Mouse (Mus musculus) MN1 (cell line): Measurements from ENCODE around the gene Tbc1d16.

Experiments used
- DNase-seq: peaks from one replicate; pipeline ENCODE4 v3.0.0-alpha.2; 2016; ENCODE audit warnings: low spot score

Gene Tbc1d16

GRCm38 (mm10) chr11:119207986-119208385, 20.3 kb downstream of the Tbc1d16 start:
- no peak for DNase-seq

DNA sequence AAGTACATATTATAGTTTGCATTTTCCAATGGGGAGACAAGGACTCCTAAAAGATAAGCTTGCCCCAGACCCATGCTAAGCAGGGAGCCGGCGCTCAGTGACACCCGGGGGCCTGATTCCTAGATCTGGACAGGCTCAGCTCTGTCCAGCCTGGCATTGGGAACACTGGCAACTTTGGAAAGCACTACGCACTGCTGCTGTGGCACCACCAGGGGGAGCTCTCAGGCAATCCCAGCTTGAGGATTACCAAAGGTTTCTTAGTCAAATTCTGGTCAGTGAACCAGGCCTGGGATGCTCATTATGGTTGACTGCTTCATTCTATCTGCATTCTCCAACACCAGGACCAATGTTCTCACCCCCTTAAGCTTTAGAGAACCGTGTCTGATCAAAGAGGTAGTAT, 21.7 kb downstream of the Tbc1d16 start:
- peak; percentile 82 for DNase-seq

- DNase-seq: no peak
Measured at GRCm38 (mm10) chr11:119205738-119206137, 22.6 kb downstream of the Tbc1d16 start.

GRCm38 (mm10) chr11:119203423-119203822, 24.9 kb downstream of the Tbc1d16 start:
- no peak for DNase-seq

DNA sequence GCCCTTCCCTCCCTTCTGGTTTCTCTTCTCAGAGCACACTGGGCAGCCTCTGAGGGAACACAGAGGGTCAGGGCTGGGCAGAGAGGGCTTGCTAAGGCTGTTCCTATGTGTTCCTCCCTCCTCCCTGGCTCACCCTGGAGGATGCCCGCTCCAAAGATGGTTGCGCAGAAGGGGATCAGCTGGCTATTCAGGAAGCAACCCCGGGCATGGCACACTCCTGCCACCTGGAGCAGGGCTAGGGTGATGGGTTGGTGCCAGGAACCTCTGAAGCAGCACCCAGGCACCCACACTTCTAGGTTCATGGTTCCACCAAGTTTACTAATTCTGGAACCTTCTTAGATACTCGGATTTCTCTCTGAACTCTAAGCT, 29.1 kb downstream of the Tbc1d16 start:
- no peak for DNase-seq

DNA sequence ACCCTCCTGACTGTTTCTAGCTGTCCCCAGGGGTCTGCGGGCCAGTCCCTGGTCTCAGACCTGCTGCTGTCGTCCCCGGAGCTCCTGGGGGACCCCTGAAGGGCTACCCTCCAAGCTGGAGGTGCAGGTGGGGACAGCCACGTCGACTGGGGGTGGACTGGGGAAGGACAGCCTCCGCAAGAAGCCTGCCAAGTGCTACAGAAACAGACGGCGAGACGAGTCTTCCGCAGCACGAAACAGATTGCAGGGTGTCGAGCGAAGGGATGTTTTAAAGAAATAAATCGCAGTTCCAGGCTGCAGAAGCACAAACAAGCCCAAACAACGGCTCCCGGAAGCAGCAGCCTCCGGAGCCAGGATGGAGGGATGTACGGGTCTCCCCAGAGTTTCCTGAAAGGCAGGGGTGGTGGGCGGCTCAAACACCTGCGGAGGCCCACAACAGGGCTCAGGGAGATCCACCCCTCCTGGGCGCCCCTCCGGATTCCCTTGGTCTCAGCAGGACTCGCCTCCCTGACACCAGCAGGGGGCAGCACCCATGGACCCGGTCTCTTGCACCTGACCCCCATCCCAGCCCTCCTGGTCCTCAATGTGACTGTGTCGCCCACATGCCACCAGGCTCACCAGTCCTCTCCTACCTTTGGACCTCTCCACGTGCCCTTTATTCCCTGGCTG, 29.6 kb downstream of the Tbc1d16 start:
- no peak for DNase-seq

- DNase-seq: no peak
Measured at GRCm38 (mm10) chr11:119197618-119198563, 30.4 kb downstream of the Tbc1d16 start.

GRCm38 (mm10) chr11:119192605-119193004, 35.7 kb downstream of the Tbc1d16 start:
- no peak for DNase-seq

- no peak for DNase-seq
Measured at GRCm38 (mm10) chr11:119192176-119192575, 36.1 kb downstream of the Tbc1d16 start.

- peak; percentile 68 for DNase-seq
Measured at GRCm38 (mm10) chr11:119191606-119192081, 36.7 kb downstream of the Tbc1d16 start.

- DNase-seq: peak; percentile 84
Measured at GRCm38 (mm10) chr11:119190498-119190897, 37.8 kb downstream of the Tbc1d16 start.

DNA sequence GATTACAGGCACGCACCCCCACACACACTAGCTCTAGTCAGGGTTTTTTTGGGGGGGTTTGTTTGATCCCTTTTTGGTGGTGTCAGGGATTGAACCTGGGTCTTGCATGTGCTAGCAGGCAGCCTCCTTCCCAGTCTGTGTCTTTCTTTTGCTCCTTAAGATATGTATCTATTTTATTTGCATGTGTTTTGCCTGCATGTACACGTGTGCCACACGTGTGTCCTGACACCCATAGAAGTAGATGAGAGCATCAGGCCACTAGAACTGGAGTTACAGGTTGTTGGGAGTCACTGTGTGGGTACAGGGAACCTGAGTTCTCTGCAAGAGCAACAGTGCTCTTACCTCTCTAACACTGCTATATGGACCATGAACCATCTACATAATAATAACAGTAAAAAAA, 39.0 kb downstream of the Tbc1d16 start:
- no peak for DNase-seq

GRCm38 (mm10) chr11:119188389-119188788, 39.9 kb downstream of the Tbc1d16 start:
- DNase-seq: peak; percentile 59

GRCm38 (mm10) chr11:119187800-119188197, 40.5 kb downstream of the Tbc1d16 start:
- DNase-seq: no peak

GRCm38 (mm10) chr11:119186989-119187799, 41.1 kb downstream of the Tbc1d16 start:
- peak; percentile 63 for DNase-seq

GRCm38 (mm10) chr11:119186381-119186780, 41.9 kb downstream of the Tbc1d16 start:
- DNase-seq: no peak

DNA sequence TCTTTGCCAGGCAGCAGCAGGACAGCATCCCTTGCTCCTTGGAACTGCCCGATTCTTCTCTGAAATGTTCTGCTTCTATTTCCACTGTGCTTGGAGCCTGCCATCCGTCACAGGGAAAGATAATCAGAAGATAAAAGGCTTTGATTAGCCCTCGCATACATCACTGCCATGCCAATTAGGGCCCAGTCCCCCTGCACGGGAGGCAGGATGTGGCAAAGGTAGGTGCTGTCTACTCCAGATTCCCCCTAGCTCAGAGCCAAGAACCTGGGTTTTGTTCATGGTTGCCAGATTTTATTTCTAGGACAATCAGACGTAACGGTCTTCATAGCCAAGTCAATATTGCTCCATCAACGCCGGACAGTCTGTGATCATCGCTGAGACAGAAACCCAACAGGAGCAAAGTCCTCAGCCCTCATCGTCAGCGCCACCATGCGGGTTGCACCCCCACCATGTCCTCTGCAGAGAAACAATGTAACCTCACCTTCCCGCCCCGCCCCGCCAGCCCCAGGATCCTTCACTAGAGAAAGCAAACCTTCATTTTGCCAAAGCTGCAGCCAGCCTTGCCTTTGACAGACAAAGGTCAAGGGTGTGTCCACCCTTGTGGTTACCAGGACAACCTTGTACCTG, 44.5 kb downstream of the Tbc1d16 start:
- peak; percentile 56 for DNase-seq

- no peak for DNase-seq
Measured at GRCm38 (mm10) chr11:119181861-119182395, 46.4 kb downstream of the Tbc1d16 start.

DNA sequence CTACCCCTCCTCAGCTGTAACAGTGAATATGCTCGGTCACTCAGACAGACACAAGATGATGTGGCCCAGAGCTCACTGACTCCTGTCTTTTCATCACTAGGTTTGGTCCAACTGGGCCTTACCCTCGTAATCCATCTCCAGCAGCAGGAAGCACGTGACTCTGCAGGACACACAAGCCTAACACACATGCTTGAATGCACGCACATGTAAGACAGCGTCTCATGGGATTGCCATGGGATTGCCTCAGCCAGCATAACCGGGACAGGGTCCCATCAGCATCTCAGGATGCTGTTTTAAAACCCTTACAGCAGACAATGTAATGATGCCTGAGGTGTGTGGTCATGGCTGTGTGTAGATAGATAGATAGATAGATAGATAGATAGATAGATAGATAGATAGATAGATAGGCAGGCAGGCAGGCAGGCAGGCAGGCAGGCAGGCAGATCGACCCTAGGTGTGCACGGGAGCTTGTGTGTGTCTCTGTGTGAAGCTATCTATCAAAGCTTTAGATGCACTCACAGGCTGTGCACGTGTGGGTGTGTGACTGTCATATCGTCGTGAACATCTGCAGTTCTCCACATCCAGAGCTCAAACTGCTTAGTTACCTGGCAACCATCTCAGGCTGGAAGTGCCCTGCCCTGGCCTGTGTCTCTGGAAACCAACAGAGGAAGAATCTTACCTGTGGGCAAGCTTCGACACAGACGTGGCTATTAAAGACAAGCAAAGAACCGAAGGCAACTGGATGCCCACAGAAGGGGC, 47.3 kb downstream of the Tbc1d16 start:
- DNase-seq: peak; percentile 83

GRCm38 (mm10) chr11:119178317-119178716, 50.0 kb downstream of the Tbc1d16 start:
- DNase-seq: no peak
